Mouse (Mus musculus) liver, embryonic 15.5 days (tissue): ENCODE data around the gene Rgs3. TPM values are rescaled to one million over a fixed set of nuclear protein-coding genes. Genes with fewer than 3 reads are reported as not detected.

Experiments used
- ATAC-seq: fragments of 200-750 bp; cut with Nextera tagmentation; 2 replicates; pipeline ENCODE4 v1.8.0; 2017; ENCODE audit warnings: moderate number of reproducible peaks, mild to moderate bottlenecking, moderate library complexity; ENCODE audit not compliant: insufficient read depth
- H3K27ac ChIP-seq: fragments of 300-500 bp; sonication (generic); replicated peaks from 2 replicates; pipeline ENCODE4 v1.5.1; 2015; ENCODE audit warnings: mild to moderate bottlenecking, inconsistent platforms
- H3K27me3 ChIP-seq: fragments of 300-500 bp; sonication (generic); 2 replicates; pipeline ENCODE4 v1.6.1; 2015; ENCODE audit warnings: mild to moderate bottlenecking, inconsistent platforms
- H3K36me3 ChIP-seq: fragments of 300-500 bp; sonication (generic); replicated peaks from 2 replicates; pipeline ENCODE4 v1.6.1; 2015; ENCODE audit warnings: moderate library complexity, mild to moderate bottlenecking, inconsistent platforms
- H3K4me1 ChIP-seq: fragments of 300-500 bp; sonication (generic); replicated peaks from 2 replicates; pipeline ENCODE4 v1.6.1; 2015; ENCODE audit warnings: inconsistent platforms
- H3K4me2 ChIP-seq: fragments of 300-500 bp; sonication (generic); 2 replicates; pipeline ENCODE4 v1.6.1; 2015; ENCODE audit warnings: moderate library complexity, mild to moderate bottlenecking, inconsistent platforms
- H3K4me3 ChIP-seq: fragments of 300-500 bp; sonication (generic); replicated peaks from 2 replicates; pipeline ENCODE4 v1.5.1; 2015; ENCODE audit warnings: mild to moderate bottlenecking, inconsistent platforms
- H3K9ac ChIP-seq: fragments of 300-500 bp; sonication (generic); 2 replicates; pipeline ENCODE4 v1.6.1; 2015; ENCODE audit warnings: moderate library complexity, mild to moderate bottlenecking, inconsistent platforms
- H3K9me3 ChIP-seq: fragments of 300-500 bp; sonication (generic); replicated peaks from 2 replicates; pipeline ENCODE4 v1.6.1; 2016; ENCODE audit warnings: inconsistent platforms
- WGBS: fragments of 180-500 bp; shearing (Covaris S2); methylation state at CpG from one replicate; pipeline ENCODE4 v1.1.7; 2015; ENCODE audit warnings: mixed read lengths; ENCODE audit not compliant: insufficient replicate concordance; 5-methylcytosine and 5-hydroxymethylcytosine counted together
- polyA plus RNA-seq: library from polyadenylated mRNA; unstranded; fragments of >200 nt; fragmentation: Nextera tagmentation; extraction: Ambion mirVana; gene quantifications from 2 replicates; pipeline ENCODE4 v1.2.1, GENCODE M21; 2015

The Rgs3 gene
- polyA plus RNA-seq, 1 experiment from 2014 or later = 5.4 TPM

DNA sequence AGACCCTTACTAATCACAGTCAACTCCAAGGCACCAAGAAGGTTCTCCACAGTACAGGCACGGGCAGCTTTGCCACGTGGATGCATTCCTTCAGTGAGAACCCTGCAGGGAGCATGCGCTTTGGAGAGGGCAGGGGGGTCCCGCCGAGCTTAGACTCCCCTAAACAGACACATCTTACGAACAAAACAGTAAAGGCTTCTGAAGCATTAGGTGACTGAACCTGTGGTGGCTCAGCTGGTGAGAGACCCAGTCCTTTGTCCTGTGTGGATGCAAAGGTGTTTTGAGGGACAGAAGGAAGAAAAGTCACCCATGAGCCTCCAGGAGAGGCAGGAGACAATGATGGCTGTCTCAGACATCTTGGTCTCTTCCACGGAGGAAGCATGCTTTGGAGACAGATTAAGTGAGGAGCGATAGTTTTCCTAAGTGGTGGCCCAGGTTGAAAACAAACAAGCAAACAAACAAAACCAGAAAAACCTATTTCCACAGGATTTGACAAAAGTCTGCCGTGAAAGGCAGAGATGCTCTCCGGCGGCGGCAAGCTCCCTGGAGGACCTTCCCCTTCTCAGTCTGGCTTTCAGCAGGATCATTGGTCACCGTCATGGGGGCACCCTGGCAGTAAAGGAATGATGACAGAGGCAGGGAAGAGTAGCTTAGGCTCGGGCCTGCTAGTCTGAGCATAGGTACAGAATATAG lies 100.4 kb downstream of the Rgs3 start:
- Histone ChIP-seq H3K9me3 (no peaks in the 10 kb centered on the region), H3K27ac (no peak overlapping the region), H3K4me3 (no peak overlapping the region), H3K36me3 (no peaks in the 10 kb centered on the region), H3K9ac (no peak overlapping the region), H3K4me2 (no peak overlapping the region), H3K4me1 (peaks cover 31% of the 10 kb centered on the region), H3K27me3 (no peaks in the 10 kb centered on the region)
- no peak for ATAC-seq
- 49% methylated on average over 14 of the region's 14 CpGs for WGBS

DNA sequence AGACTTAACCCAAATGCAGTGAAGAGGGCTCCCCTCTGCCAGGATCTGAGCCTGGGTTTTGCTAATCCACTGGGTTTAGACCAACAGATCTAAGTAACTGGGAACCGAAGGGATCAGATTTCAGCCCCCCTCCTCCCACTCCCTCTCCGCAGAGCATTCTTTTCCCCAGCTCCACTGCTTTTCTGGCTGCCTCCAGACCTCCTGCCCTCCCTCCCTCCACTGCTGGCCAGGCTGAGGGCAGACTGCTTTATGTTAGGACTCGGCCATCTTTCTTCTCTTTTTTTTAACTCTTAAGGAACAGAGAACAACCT lies 100.9 kb downstream of the Rgs3 start:
- WGBS = 34% methylated on average over 3 of the region's 3 CpGs
- Histone ChIP-seq H3K4me1 (peaks cover 31% of the 10 kb centered on the region), H3K4me2 (no peak overlapping the region), H3K9me3 (no peaks in the 10 kb centered on the region), H3K27ac (no peak overlapping the region), H3K36me3 (no peaks in the 10 kb centered on the region), H3K9ac (no peak overlapping the region), H3K4me3 (no peak overlapping the region), H3K27me3 (no peaks in the 10 kb centered on the region)
- ATAC-seq = no peak

DNA sequence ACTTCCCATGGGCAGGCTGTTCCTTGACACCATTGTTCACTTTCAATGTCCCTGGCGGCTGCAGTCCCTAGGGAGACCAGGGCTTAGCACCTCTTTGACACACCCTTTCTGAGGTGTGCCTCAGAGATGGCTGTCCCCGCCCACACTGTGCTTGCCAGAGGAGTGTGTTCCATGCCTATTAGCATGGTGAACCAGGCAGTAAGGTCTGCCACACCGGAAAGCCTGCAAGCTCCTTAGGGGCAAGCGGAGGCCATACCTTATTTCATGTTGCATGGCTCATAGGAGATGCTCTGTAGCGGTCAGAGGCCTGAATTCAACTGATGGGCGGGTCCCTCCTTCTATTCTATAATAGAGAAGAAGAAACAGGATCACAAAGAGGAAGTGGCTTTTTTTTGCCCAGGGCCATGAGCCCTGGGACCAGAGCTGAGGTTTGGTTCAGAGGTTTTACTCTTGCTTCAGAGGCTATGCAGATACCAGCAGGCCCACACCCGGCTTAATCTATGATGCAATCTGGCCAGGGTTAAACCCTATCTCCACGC lies 101.7 kb downstream of the Rgs3 start:
- no peaks in the 10 kb centered on the region for H3K27me3 ChIP-seq
- no peak overlapping the region for H3K4me2 ChIP-seq
- 21% methylated on average over 8 of the region's 8 CpGs for WGBS
- H3K4me1 ChIP-seq = peaks cover 31% of the 10 kb centered on the region
- no peaks in the 10 kb centered on the region for H3K36me3 ChIP-seq
- H3K9ac ChIP-seq = no peak overlapping the region
- H3K4me3 ChIP-seq = no peak overlapping the region
- no peaks in the 10 kb centered on the region for H3K9me3 ChIP-seq
- ATAC-seq = peak; percentile 62
- no peak overlapping the region for H3K27ac ChIP-seq

DNA sequence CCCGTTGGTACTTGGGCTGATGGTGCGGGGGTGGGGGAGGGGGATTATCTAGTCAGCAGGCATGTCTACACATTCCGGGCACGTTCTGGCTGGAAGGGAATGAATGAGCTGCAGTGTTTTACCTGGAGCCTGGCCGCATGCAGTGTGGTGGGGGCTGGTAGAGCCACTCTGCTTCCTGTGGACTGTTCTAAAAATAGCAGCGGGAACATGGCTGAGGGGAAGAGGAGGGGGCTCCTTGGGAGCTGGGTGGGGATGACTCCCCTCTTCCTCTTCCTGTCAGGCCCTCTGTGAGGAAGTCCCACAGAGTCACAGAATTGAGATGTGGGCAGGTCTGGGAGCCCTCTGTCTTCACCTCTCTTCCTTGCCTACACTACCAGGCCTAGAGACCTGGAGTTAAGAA lies 103.7 kb downstream of the Rgs3 start:
- peaks cover 31% of the 10 kb centered on the region for H3K4me1 ChIP-seq
- no peak overlapping the region for H3K4me3 ChIP-seq
- no peaks in the 10 kb centered on the region for H3K9me3 ChIP-seq
- no peaks in the 10 kb centered on the region for H3K36me3 ChIP-seq
- no peak overlapping the region for H3K9ac ChIP-seq
- H3K27ac ChIP-seq = peak overlapping the region; percentile 69
- H3K4me2 ChIP-seq = peak overlapping the region; percentile 25
- WGBS = 6% methylated on average over 6 of the region's 6 CpGs
- peak; percentile 50; the same call in 1 of the 2 replicates for ATAC-seq
- no peaks in the 10 kb centered on the region for H3K27me3 ChIP-seq

DNA sequence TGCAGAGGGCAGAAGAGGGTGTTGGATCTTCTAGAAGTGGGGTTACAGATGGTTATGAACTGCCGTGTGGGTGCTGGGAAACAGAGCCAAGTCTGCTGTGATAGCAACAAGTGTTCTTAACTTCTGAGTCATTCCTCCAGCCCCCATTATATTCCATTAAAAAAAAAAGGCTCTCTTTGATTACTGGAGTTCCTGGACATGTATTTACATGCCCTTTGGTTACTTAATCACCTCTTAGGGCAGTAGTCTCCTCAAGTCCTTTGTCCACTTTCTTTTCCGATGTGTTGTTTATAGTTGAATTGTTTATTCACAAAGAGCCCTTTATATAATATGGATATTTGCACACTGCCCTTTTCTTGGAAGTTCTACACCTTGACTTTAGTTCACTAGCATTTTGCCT lies 106.2 kb downstream of the Rgs3 start:
- Histone ChIP-seq H3K9me3 (no peaks in the 10 kb centered on the region), H3K27me3 (no peaks in the 10 kb centered on the region), H3K9ac (no peak overlapping the region), H3K4me2 (no peak overlapping the region), H3K4me1 (peaks cover 27% of the 10 kb centered on the region), H3K4me3 (no peak overlapping the region), H3K27ac (no peak overlapping the region), H3K36me3 (no peaks in the 10 kb centered on the region)
- no peak for ATAC-seq
- 59% methylated on average over 2 of the region's 2 CpGs for WGBS

DNA sequence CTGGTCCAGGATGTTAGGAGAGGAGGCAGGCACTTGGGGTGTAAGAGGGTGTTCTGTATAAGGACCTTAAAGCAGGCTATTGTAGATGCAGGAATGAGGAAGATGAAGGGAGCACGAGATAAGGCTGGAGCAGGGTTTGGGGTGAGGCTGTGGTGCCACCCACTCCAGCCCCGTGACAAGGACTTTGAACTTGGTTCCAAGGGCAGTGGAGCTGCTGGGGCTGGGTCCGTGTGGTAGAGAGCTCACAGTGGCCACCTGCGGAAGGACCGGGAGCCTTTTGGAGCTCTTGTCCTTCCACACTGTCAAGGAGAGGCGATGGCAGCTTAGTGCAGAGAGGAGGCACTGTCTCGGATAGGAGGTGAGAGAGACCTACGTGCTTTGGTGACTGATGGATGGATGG lies 109.0 kb downstream of the Rgs3 start:
- Histone ChIP-seq H3K4me1 (peaks cover under 1% of the 10 kb centered on the region), H3K4me3 (no peak overlapping the region), H3K27ac (no peak overlapping the region), H3K9ac (no peak overlapping the region), H3K36me3 (no peaks in the 10 kb centered on the region), H3K9me3 (no peaks in the 10 kb centered on the region), H3K4me2 (no peak overlapping the region), H3K27me3 (peaks cover 10% of the 10 kb centered on the region)
- no peak for ATAC-seq
- WGBS = 59% methylated on average over 8 of the region's 8 CpGs

DNA sequence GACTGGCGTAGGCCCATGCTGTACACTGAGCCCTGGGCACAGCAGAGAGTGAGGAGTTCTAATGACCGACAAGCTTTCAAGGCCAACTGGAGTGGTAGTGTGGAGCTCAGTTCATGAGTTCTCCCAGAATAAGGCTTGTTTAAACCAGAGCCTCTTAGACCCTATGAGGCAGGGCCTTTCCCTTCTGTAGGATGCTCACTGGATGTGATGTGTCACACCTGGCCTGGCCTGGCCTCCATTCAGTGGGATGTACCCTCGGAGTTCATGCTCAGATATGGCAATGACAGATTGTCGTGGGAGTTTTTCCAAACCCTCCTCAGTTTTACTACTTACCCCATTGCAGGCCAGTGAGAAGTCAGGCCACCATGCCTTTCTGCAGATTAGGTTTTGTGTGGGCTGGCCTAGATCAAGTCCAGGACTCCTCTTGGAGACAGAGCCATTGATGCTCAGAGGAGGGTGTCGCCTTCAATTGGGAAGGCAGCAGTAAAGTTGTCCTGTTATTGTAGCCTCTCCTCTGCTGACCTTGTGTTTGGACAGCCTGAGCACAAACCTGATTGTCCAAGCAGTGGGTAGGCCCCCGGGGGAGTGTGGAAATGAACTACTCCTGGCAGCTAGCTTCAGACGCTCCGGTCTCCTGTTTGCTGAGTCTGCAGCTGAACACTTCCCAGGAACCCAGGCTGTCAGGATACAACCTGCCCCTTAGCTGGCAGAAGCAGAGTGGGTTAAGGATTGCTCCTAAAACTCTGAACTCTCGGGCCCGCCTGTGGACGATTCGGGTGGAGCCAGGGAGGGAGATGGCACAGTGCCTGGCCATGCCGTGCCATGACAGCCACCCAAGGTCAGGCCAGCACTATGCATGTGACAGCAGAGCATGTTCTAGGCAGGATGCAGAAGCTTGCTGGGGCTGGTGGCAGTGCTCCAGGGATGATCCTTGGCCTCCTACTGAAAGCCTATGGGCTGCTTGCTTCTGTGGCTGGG lies 109.7 kb downstream of the Rgs3 start:
- H3K36me3 ChIP-seq = no peaks in the 10 kb centered on the region
- no peak overlapping the region for H3K27ac ChIP-seq
- no peaks in the 10 kb centered on the region; the same call in 1 of the 2 replicates for H3K4me1 ChIP-seq
- ATAC-seq = no peak
- no peak overlapping the region for H3K4me2 ChIP-seq
- H3K27me3 ChIP-seq = peaks cover 17% of the 10 kb centered on the region
- H3K4me3 ChIP-seq = no peak overlapping the region
- WGBS = 66% methylated on average over 13 of the region's 13 CpGs
- no peak overlapping the region for H3K9ac ChIP-seq
- no peaks in the 10 kb centered on the region for H3K9me3 ChIP-seq

DNA sequence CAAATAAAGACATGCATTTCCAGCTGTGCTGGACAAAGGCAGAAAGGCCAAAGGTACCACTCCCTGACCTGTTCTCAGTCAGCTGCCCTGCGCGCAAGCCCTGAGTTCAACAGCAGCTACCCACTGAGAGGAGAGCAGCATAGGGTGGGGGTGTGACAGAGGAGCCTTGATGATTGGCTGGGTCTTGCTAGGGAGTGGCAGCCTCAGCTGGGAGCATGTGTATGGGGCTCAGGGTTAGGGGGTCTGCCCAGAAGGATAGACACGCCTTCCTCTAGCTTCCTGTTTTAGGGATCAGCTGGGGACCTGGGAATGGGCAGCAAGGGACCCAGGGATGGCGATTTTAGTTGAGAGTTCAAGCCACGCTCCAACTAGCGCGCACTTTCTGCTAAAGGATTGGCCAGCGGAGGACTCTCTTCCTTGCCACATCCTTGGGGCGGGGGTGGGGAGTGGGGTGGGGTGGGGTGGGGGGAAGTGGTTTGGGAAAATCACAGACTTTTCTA lies 113.9 kb downstream of the Rgs3 start:
- no peak overlapping the region for H3K9ac ChIP-seq
- H3K27me3 ChIP-seq = peaks cover 32% of the 10 kb centered on the region
- 14% methylated on average over 9 of the region's 9 CpGs for WGBS
- ATAC-seq = no peak
- H3K27ac ChIP-seq = no peak overlapping the region
- H3K4me3 ChIP-seq = no peak overlapping the region
- H3K4me2 ChIP-seq = peak overlapping the region; percentile 27
- H3K4me1 ChIP-seq = no peaks in the 10 kb centered on the region; the same call in 1 of the 2 replicates
- no peaks in the 10 kb centered on the region for H3K36me3 ChIP-seq
- no peaks in the 10 kb centered on the region for H3K9me3 ChIP-seq

DNA sequence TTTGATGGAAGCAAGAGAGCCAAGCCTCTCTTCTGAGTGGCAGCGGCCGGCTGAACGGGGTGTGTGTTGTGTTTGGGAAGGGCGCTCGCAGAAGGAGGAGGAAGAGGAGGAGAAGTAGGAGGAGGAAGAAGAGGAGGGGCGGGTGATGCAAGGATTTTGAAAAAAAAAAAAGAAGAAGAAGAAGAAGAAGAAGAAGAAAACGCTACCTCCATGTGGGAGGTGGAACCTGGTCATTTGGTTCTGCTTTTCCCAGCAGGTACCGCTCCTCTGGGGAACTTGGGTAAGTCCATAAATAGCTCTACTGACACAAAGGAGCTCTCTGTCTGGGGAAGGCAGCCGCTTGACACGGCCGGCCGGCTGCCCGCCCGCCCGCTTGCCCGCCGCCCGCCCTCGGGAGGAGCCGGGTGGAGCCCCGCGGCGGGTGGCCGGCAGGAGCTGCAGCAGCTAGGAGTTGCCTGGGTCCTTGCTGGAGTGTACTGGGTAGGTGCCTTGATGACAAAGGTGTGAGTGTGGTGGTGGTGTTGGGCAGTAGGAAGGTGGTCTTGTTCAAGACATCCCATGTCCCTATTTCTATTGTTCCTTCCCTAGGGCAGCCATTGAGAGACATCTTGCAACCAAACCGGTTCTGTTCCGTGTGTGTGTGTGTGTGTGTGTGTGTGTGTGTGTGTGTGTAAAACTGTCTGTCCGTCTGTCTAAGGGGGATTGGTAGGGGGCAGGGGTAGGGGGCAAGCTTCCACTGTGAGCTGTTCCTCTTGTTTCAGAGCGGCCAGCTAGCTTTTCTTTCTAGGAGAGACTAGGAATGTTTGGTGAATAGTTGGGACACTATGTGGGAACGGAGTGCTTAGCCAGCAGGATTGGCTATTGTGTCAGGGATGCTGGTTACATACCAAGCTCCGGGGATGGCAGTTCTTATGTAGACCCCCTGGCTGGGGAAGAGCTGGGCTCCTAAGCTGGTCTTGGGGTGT lies 114.7 kb downstream of the Rgs3 start:
- H3K4me2 ChIP-seq = peak overlapping the region; percentile 27
- H3K36me3 ChIP-seq = no peaks in the 10 kb centered on the region
- no peak for ATAC-seq
- H3K27me3 ChIP-seq = peaks cover 32% of the 10 kb centered on the region
- H3K4me3 ChIP-seq = peak overlapping the region; percentile 36
- H3K27ac ChIP-seq = no peak overlapping the region
- no peak overlapping the region for H3K9ac ChIP-seq
- no peaks in the 10 kb centered on the region for H3K9me3 ChIP-seq
- no peaks in the 10 kb centered on the region for H3K4me1 ChIP-seq
- 8% methylated on average over 30 of the region's 30 CpGs for WGBS

DNA sequence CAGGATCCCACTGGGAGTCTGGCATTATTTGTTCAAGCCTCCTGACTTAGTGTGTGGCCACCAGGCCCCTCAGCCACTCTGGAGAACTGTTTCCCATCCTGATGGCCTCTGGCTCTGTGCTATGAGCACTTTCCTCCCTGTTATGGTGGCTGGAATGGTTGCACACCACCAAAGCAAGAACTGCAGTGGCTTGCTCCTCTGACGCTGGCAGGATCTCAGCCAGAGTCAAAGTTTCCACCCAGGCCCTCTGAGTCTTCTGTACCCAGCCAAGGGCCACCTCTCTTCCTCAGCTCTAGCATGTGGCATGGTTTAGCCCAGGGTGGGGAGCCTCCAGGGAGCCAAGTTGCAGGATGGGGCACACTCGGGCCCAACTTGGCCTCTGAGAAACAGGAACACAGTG lies 115.7 kb downstream of the Rgs3 start:
- Histone ChIP-seq H3K4me3 (no peak overlapping the region), H3K9ac (no peak overlapping the region), H3K27me3 (peaks cover 32% of the 10 kb centered on the region), H3K4me1 (no peaks in the 10 kb centered on the region), H3K27ac (no peak overlapping the region), H3K4me2 (no peak overlapping the region; the same call in 1 of the 2 replicates), H3K36me3 (no peaks in the 10 kb centered on the region), H3K9me3 (no peaks in the 10 kb centered on the region)
- WGBS = 56% methylated on average over 2 of the region's 2 CpGs
- ATAC-seq = no peak
